Mouse (Mus musculus): Measurements from ENCODE around the gene Vwf.

The Vwf gene

GRCm38 (mm10) chr6:125541296-125541695, 5.3 kb upstream of the Vwf start:
- no peak for DNase-seq (ENCODE audit: low read depth, low spot score)

GRCm38 (mm10) chr6:125548406-125548805, 1.8 kb downstream of the Vwf start:
- no peak for DNase-seq (ENCODE audit: low read depth, low spot score)

- no peak for DNase-seq (ENCODE audit: low read depth, low spot score)
Measured at GRCm38 (mm10) chr6:125550172-125550571, 3.6 kb downstream of the Vwf start.

GRCm38 (mm10) chr6:125552760-125553159, 6.2 kb downstream of the Vwf start:
- no peak for DNase-seq (ENCODE audit: low read depth, low spot score)

GRCm38 (mm10) chr6:125553551-125553950, 7.0 kb downstream of the Vwf start:
- no peak for DNase-seq (ENCODE audit: low read depth, low spot score)

- no peak for DNase-seq (ENCODE audit: low read depth, low spot score)
Measured at GRCm38 (mm10) chr6:125558831-125559230, 12.3 kb downstream of the Vwf start.

- no peak for DNase-seq (ENCODE audit: low read depth, low spot score)
Measured at GRCm38 (mm10) chr6:125561031-125561430, 14.5 kb downstream of the Vwf start.

GRCm38 (mm10) chr6:125561521-125561920, 14.9 kb downstream of the Vwf start:
- DNase-seq (ENCODE audit: low read depth, low spot score), result no peak

- DNase-seq (ENCODE audit: low read depth, low spot score), result no peak
Measured at GRCm38 (mm10) chr6:125564812-125565281, 18.3 kb downstream of the Vwf start.

- DNase-seq (ENCODE audit: low read depth, low spot score), result no peak
Measured at GRCm38 (mm10) chr6:125565326-125565725, 18.8 kb downstream of the Vwf start.

GRCm38 (mm10) chr6:125566656-125567055, 20.1 kb downstream of the Vwf start:
- DNase-seq (ENCODE audit: low read depth, low spot score), result no peak

GRCm38 (mm10) chr6:125568381-125568780, 21.8 kb downstream of the Vwf start:
- no peak for DNase-seq (ENCODE audit: low read depth, low spot score)

- DNase-seq (ENCODE audit: low read depth, low spot score), result no peak
Measured at GRCm38 (mm10) chr6:125572291-125573188, 26.0 kb downstream of the Vwf start.

GRCm38 (mm10) chr6:125573189-125573928, 26.8 kb downstream of the Vwf start:
- DNase-seq (ENCODE audit: low read depth, low spot score), result peak; percentile 81

GRCm38 (mm10) chr6:125575080-125575479, 28.5 kb downstream of the Vwf start:
- no peak for DNase-seq (ENCODE audit: low read depth, low spot score)

- no peak for DNase-seq (ENCODE audit: low read depth, low spot score)
Measured at GRCm38 (mm10) chr6:125577301-125577700, 30.7 kb downstream of the Vwf start.

- DNase-seq (ENCODE audit: low read depth, low spot score), result no peak
Measured at GRCm38 (mm10) chr6:125577882-125578646, 31.5 kb downstream of the Vwf start.

GRCm38 (mm10) chr6:125578647-125579011, 32.1 kb downstream of the Vwf start:
- no peak for DNase-seq (ENCODE audit: low read depth, low spot score)

GRCm38 (mm10) chr6:125579864-125580263, 33.3 kb downstream of the Vwf start:
- no peak for DNase-seq (ENCODE audit: low read depth, low spot score)

- DNase-seq (ENCODE audit: low read depth, low spot score), result no peak
Measured at GRCm38 (mm10) chr6:125583666-125584065, 37.1 kb downstream of the Vwf start.

GRCm38 (mm10) chr6:125584266-125584665, 37.7 kb downstream of the Vwf start:
- DNase-seq (ENCODE audit: low read depth, low spot score), result no peak

GRCm38 (mm10) chr6:125585579-125585978, 39.0 kb downstream of the Vwf start:
- DNase-seq (ENCODE audit: low read depth, low spot score), result no peak

Data from embryo, embryonic 11.5 days (tissue).